Mouse (Mus musculus): ENCODE measurements around the gene Cltb.
"Not testable (repeated sequence)": the region's sequence is repeated elsewhere in the genome, so short reads cannot be mapped to it uniquely, and the experiment has no call there.

Gene Cltb

GRCm38 (mm10) chr13:54610972-54611754 lies at the start of gene Cltb:
Gene Cltb (minus strand): TSS chr13:54611344.
- peak; percentile 87 for DNase-seq

- DNase-seq: no peak
Observed at GRCm38 (mm10) chr13:54660877-54661276, 49.7 kb upstream of the Cltb start.

GRCm38 (mm10) chr13:54650461-54650860 lies 39.3 kb upstream of the Cltb start:
- peak; percentile 52 for DNase-seq

GRCm38 (mm10) chr13:54635011-54635410 lies 23.9 kb upstream of the Cltb start:
- peak; percentile 24 for DNase-seq

- DNase-seq: peak; percentile 74
Observed at GRCm38 (mm10) chr13:54632731-54633277, 21.7 kb upstream of the Cltb start.

- DNase-seq: no peak
Observed at GRCm38 (mm10) chr13:54629128-54629527, 18.0 kb upstream of the Cltb start.

- DNase-seq: no peak
Observed at GRCm38 (mm10) chr13:54621960-54622521, 10.9 kb upstream of the Cltb start.

GRCm38 (mm10) chr13:54621155-54621932 lies 10.2 kb upstream of the Cltb start, which contains the start of gene Faf2:
Gene Faf2 (plus strand): TSS chr13:54621784.
- DNase-seq: peak; percentile 99

GRCm38 (mm10) chr13:54616998-54617397 lies 5.9 kb upstream of the Cltb start:
- DNase-seq: no peak

GRCm38 (mm10) chr13:54616307-54616706 lies 5.2 kb upstream of the Cltb start:
- no peak for DNase-seq

GRCm38 (mm10) chr13:54613141-54613540 lies 2.0 kb upstream of the Cltb start:
- DNase-seq: not testable (repeated sequence)

GRCm38 (mm10) chr13:54610613-54610971 lies 552 bp downstream of the Cltb start:
- DNase-seq: no peak

- DNase-seq: no peak
Observed at GRCm38 (mm10) chr13:54609301-54609700, 1.8 kb downstream of the Cltb start.

GRCm38 (mm10) chr13:54608666-54609065 lies 2.5 kb downstream of the Cltb start:
- DNase-seq: no peak

- DNase-seq: no peak
Observed at GRCm38 (mm10) chr13:54608002-54608401, 3.1 kb downstream of the Cltb start.

GRCm38 (mm10) chr13:54607204-54607603 lies 3.9 kb downstream of the Cltb start:
- no peak for DNase-seq

GRCm38 (mm10) chr13:54605426-54605825 lies 5.7 kb downstream of the Cltb start:
- peak; percentile 78 for DNase-seq

- DNase-seq: no peak
Observed at GRCm38 (mm10) chr13:54604221-54604620, 6.9 kb downstream of the Cltb start.

GRCm38 (mm10) chr13:54603501-54603900 lies 7.6 kb downstream of the Cltb start:
- no peak for DNase-seq

GRCm38 (mm10) chr13:54602639-54603111 lies 8.5 kb downstream of the Cltb start:
- no peak for DNase-seq

- DNase-seq: no peak
Observed at GRCm38 (mm10) chr13:54598622-54599143, 12.5 kb downstream of the Cltb start.

GRCm38 (mm10) chr13:54596870-54597269 lies 14.3 kb downstream of the Cltb start:
- peak; percentile 52 for DNase-seq

- no peak for DNase-seq
Observed at GRCm38 (mm10) chr13:54596107-54596690, 14.9 kb downstream of the Cltb start.
